Mouse (Mus musculus) gonadal fat pad, adult 2 months (tissue): ENCODE measurements around the gene Plekho2. TPM values are rescaled to one million over a fixed set of nuclear protein-coding genes. Genes with fewer than 3 reads are reported as not detected.

Experiments
- DNase-seq: peaks from one replicate; pipeline ENCODE4 v3.0.0-alpha.2; 2012; ENCODE audit warnings: low read depth
- polyA plus RNA-seq: library from polyadenylated mRNA; depleted of rRNA; stranded (reverse); fragments of >200 nt; gene quantifications from 2 replicates; pipeline ENCODE4 v1.2.3, GENCODE M21; 2012; rRNA removed

Gene Plekho2
- 22.4 and 23.6 TPM in 2 replicates for polyA plus RNA-seq

DNA sequence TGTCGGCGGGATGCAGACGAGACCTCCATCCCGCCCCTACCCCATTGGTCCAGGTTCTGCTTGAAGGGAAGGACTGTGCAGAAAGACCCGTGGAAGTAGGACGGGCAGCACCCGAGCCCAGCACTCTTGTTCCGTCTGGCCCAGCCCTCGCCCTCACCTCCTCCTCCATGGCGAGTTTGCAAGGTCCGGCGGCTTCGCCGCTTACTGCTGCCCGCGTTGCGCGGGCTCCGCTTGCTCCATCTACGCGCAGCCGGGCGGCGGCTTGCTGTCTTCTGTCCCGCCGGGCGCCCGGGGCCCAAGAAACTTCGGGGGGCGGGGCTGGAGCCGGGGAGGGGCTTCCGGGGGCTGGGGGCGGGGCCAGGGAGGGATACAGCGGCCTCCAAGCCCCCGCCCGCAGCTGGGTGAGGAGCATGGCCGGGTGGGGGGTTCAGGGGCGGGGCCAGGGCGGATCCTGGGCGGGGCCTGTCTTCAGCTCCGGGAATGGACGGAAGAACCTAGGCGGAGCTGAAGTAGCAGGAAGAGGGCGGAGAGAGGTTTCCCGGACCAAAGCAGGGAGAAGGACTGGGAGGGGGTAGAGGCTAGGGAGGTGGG, at the start of gene Plekho2:
Gene Plekho2, minus strand, starts transcription at position 260 of the 591 bp plus-strand sequence.
- DNase-seq: no peak

GRCm38 (mm10) chr9:65629025-65629766, 49.4 kb upstream of the Plekho2 start, which contains the start of gene Rbpms2:
Rbpms2 (plus strand) TSS chr9:65629648.
- no peak for DNase-seq

DNA sequence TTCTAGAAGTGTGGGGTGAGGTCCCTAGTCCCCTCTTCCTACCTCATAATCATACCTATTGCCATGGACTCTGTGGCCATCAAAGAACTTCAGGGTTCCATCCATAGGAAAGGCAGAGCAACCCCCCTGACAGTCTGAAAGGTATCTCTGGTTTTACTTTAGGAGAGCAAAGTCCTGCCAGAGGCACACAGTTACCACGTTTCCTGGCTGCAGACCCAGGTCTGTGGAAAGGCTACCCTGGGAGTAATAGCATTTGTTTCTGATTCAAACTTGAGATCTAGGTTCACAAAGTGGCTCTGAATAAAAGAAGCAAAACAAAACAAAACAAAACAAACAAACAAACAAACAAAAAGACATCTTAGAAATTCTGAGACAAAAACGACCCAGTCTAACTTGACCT, 44.4 kb upstream of the Plekho2 start:
- DNase-seq: no peak

DNA sequence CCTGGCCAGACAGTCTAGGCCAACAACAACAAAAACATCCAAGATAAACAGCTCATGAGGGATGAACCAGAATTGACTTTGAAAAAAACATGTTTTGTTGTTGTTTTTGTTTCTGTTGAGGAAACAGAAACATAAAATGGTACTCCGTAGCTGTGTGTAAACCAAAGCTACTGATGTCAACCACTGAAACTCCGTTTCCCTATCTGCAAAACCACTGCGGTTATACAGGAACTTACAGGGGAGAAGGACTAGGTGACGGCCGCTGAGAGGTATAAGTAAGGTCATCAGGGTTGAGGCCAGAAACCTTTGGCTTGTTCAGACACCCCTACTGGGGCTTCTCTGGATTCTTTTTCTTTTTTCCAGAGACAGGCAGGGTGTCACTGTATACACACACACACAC, 43.0 kb upstream of the Plekho2 start:
- no peak for DNase-seq

DNA sequence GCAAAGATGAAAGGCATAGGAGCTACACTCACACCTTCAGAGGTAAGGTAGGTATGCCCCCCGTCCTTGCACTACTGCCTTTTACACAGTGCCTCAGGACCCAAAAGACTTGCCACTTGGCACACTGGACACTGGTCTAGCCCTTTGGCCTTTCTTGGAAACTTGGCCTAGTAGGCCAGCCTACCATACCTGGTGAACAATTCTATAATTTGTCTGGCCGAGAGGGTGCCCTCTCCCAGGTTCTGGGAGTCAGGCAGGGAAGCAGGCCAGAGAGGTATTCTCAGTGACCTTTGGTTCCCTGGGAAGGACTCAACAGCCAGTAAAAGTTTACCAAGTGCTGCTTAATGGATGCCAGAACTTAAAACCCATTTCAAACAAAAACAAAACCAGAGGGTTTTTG, 41.8 kb upstream of the Plekho2 start:
- DNase-seq: no peak

DNA sequence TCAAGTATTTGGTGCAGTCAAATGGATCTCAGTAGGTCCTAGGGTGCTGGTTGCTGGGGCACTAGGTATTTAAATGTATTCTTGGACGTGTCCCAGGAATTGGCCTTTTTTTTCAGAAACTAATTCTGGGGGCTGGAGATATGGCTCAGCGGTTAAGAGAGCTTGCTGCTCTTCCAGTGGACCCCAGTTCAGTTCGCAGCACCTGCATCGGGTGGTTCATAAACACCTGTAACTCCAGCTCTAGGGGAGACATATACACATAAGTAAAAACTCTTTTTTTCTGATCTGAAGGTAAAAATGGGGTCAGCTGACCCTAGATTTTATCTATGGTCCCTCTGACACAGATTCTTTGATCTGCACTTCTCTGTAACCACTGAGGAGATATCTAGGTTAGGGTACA, 41.4 kb upstream of the Plekho2 start:
- DNase-seq: no peak

DNA sequence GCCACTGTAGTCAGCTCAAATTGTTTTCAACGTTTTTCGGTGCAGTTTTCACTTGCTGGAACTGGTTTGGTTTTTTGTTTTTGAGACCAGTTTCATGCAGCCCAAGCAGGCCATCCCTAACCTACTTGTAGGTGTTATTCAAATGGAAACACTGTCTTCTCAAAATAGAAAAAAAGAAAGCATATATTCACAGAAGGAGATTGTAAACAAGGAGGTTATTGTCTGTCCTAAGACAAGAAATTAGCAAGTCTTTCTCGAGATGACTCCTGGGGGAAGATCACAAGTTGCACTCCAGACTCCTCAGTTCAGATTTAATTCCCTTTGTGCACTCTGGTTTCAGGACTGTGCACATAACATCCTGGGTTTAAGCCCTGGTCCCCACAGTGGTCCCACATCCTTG, 39.5 kb upstream of the Plekho2 start:
- no peak for DNase-seq

GRCm38 (mm10) chr9:65613098-65613497, 33.3 kb upstream of the Plekho2 start:
- no peak for DNase-seq

- DNase-seq: peak; percentile 58
These were observed 32.2 kb upstream of the Plekho2 start for GRCm38 (mm10) chr9:65611969-65612486.

- peak; percentile 60 for DNase-seq
These were observed 27.3 kb upstream of the Plekho2 start for GRCm38 (mm10) chr9:65607120-65607519.

GRCm38 (mm10) chr9:65606321-65607109, 26.7 kb upstream of the Plekho2 start:
- DNase-seq: no peak

- no peak for DNase-seq
These were observed 25.8 kb upstream of the Plekho2 start for GRCm38 (mm10) chr9:65605471-65606136.

- DNase-seq: no peak
These were observed 23.7 kb upstream of the Plekho2 start for GRCm38 (mm10) chr9:65603401-65604102.

- DNase-seq: no peak
These were observed 21.1 kb upstream of the Plekho2 start for GRCm38 (mm10) chr9:65600951-65601350.

- DNase-seq: no peak
These were observed 19.0 kb upstream of the Plekho2 start for GRCm38 (mm10) chr9:65598765-65599249.

- DNase-seq: no peak
These were observed 13.8 kb upstream of the Plekho2 start for GRCm38 (mm10) chr9:65593596-65593995.

GRCm38 (mm10) chr9:65592721-65593120, 12.9 kb upstream of the Plekho2 start:
- DNase-seq: no peak

- no peak for DNase-seq
These were observed 9.3 kb upstream of the Plekho2 start for GRCm38 (mm10) chr9:65589091-65589490.

DNA sequence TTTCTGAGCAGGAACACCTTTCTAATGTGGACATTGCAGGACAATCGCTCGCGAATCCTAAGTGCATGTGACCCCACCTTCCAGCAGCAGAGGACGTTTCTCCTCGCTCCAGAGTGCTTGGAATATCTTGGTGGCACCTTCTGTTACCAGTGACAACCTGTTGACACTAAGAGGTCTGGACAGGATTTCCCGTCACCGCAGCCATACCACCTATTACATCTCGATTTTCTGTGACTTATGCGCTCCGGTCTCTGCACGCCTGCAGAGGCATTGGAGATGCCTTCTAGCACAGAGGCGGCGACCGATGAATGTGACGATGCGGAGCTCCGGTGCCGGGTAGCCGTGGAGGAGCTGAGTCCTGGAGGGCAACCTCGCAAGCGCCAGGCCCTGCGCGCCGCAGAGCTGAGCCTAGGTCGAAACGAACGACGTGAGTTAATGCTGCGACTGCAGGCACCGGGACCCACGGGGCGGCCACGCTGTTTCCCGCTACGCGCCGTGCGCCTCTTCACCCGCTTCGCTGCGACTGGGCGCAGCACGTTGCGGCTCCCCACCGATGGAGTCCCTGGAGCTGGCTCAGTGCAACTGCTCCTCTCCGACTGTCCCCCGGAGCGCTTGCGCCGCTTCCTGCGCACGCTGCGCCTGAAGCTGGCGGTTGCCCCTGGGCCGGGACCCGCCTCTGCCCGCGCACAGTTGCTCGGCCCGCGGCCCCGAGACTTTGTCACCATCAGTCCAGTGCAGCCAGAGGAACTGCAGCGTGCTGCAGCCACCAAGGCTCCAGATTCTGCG, 7.9 kb upstream of the Plekho2 start:
- no peak for DNase-seq

DNA sequence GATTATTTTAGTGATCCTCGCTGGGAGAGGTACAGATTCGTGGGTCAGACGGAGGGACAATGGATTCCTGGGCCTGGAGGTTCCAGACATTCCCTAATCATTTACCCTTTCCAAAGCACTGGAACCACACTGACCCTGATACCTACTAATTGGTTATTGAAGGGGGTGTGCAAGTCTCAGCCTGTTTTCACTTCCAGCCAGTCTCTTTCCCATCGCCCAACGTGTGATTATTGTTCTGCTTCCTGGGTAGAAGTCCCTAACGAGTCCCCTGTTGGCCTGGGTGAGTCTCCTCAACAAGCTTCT, 7.4 kb upstream of the Plekho2 start:
- DNase-seq: no peak
